Mouse (Mus musculus) left cerebral cortex, postnatal 14 days (tissue): ENCODE results near the gene Knstrn. TPM values are rescaled to one million over a fixed set of nuclear protein-coding genes. Genes with fewer than 3 reads are reported as not detected.

Experiments
- DNase-seq, 2 experiments: peaks; one replicate each; pipeline ENCODE4 v3.0.0; 2021 to 2022; ENCODE audit warnings: low spot score in 2 of 2, mixed read lengths in 1 of 2
- intact Hi-C: fragments of 180-260 bp; cut with DNase I; formaldehyde crosslinking; loops from one replicate; pipeline ENCODE4 v1.15.1; 2025
- long read RNA-seq, 2 experiments: library from polyadenylated mRNA; stranded (forward); transcript quantifications; one replicate each; pipeline ENCODE4 v2.0.0; 2021
- total RNA-seq, 2 experiments: library from RNA; stranded (reverse); gene quantifications; 2 replicates each; pipeline ENCODE4 v1.2.3; 2021

Gene Knstrn
- 1 to 10 TPM; 2.5 to 2.6 TPM for total RNA-seq
- long read RNA-seq, experiment 1, full-length matches to known transcripts = 2 of 2 reads
- long read RNA-seq, experiment 1, partial matches to known transcripts = 0 of 2 reads
- long read RNA-seq, experiment 1, other reads (novel, unspliced or antisense) = 0 of 2 reads
- long read RNA-seq, experiment 2, full-length matches to known transcripts = 2 of 2 reads
- long read RNA-seq, experiment 2, partial matches to known transcripts = 0 of 2 reads
- long read RNA-seq, experiment 2, other reads (novel, unspliced or antisense) = 0 of 2 reads

DNA sequence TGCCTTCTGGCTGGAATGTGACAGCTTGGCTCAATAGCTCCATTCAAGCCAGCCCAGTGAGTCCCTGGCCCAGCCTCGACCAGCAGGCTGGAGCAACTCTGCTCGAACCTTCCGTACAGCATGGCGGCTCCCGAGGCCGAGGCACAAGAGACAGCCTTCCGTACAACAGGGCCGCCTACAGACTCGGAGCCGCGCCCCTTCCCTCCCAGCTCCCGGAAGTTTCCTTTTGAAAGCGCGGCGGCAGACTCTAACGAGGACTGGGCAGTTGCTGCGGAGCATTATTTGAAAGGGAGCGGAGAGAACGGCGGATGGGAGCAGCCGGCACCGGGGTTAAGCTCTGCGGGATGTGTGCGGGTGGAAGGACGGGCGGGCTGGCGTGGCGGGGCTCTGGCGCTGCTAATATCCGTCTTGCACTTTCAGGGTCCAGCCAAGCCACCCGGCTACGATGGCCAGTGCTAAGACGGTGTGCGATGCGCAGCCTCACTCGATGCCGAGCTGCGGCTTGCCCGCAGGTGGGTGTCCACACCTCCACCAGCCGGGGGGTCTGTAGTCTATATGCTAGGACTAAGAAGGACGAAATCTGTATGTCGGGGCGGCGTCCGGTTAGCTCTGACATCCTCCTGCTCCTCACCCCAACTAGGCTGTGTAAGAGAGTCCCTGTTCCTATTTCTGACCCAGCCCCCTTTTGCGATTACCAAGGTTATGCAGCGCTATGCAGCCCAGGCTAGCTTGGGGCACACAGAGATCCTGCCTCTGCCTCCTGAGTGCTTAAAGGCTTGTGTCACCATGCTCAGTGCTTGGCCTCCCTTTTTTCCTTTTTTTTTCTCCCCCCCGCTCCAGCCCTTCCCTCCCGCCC is at the start of gene Knstrn:
Gene Knstrn, plus strand, starts transcription at position 23 of the 856 bp plus-strand sequence.
- DNase-seq = peak; percentile 82 to 85
- intact Hi-C loops = no loop called here

DNA sequence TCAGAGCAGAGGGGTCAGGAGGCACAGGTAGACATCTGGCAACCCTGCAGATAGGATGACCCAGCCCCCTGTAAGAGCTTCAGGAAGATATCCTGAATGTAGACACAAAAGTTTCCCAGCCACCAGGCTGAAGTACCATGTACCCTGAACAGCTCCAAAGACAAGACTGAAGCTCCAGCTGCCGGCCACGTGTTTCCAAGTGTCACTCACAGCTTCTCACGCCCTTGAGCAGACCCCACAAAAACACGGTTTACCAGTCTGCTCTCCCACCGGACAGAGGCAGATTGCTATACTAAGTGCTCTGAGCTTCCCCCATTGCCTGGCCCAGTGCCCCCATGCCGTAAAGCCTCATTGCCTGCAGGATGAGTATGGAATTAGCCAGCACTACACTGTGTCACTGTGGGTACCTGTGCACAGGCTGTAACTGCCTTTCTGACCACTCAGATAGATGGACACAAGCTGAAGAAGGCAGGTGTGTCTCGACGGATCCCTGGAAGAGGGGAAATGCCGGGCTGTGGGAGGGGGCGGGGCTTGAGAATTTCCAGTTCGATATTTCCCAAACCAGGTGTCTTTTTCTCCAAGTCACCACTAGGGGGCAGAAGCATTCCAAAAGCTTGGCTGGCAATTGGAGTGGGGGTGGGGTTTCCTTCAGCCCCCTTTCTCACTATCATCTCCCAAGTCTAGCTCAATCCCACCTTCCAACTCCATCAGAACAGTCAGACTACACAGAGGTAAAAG is 49.5 kb upstream of the Knstrn start:
- intact Hi-C loops = loop anchor here (5.0 kb wide), 1 partner anchor 118 kb away; no protein-coding TSS in a partner anchor
- peak; percentile 65 to 69 for DNase-seq

DNA sequence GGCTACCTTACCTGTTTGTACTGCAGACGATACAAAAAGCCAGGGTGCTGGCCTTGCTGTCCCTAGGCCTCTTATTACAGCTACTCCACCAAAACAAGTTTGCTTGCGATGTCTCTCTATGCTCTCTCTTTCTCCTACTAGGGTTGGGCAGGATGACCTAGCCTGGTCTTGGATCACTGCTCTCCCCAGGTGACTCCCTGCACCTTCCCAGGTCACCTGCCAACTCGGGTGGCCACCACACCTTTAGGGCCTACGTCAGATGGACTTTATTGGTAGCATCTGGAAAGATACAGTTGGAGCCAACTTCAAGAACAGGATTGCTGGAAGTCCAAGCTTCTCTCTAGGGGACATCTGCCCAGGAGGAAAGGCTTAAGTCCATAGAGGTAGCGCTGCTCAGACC is 48.9 kb upstream of the Knstrn start:
- DNase-seq = no peak
- intact Hi-C loops = loop anchor here (5.0 kb wide), 1 partner anchor 117 kb away; no protein-coding TSS in a partner anchor

DNA sequence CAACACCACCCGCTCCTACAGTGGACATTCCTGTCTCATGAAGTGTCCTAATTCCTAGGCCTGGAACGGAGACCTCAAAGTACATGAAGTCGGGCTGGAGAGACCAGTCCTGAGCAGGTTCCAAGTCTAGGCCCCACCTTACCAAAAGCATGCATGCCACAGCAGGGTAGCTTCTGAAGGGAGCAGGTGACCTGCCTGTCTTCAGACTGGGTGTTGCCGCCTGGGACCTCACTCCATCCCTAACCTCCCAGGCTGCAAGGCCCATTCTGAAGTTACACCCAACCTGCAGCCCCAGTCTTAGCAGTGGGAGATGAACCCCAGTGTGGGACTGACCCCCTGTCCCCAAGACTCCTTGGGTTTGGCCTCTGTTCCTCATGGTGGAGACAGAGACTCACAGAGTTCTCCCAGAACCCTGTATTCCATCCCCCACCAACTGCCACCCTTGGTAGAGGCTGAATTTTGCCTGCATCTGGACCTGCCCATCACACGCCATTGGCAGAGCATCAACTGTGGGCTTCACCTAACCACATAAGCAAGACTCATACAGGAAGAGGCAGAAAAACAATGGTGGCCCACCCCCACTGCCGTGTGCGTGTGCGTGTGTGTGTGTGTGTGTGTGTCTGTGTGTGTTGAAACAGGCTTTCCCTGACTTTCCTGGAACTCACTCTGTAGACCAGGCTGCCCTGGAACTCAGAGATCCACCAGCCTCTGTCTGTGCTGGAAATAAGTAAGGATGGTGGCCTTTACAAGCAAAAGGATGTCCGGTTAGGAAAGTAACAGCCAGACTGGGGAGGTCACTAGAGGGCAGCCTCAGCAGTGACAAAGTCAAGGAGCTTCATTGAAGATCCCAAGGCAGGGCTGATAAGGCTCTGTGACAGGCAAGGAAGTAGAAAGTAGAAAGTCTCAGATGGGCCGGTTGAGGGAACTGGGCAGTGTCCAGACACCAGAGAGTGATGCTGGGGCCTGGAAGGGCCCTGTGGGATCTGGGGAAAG is 47.5 kb upstream of the Knstrn start:
- no peak for DNase-seq
- intact Hi-C loops = no loop called here

DNA sequence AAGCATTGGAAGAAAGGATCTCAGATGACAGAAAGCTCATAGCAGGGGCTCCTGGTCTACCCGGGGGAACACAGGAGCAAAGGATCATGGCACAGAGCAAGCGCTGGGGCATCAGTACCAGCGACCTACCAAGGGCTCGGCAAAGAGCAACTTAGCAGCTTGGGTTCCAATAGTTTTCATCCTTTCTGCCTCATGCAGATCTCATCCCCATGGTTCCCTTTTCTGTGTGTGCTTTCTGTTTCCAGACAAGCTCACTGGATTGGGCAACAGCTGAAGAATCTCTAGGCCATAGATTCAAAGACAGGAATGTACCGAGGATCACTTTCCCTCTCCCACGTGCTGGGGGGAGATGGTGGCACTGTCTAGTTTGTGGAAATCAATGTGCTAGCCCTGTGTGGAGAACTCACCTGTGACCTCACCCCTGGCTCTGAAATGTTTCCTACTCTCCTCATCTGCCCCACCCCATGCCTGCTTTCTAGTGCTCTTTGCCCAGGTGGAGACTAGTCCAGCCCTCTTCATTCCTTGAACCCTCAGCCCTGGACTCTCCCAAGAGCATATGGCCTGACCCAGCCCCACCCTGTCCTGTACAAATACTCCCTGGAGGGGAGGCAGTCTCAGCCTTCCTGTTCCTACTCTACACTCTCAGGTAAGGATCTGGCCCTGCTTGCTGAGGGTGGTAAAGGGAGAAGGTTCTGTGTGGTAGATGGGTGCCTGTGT is 41.5 kb upstream of the Knstrn start, which contains the start of gene Phgr1:
Gene Phgr1, plus strand, starts transcription at position 612 of the 717 bp plus-strand sequence.
- intact Hi-C loops = no loop called here
- no peak for DNase-seq

DNA sequence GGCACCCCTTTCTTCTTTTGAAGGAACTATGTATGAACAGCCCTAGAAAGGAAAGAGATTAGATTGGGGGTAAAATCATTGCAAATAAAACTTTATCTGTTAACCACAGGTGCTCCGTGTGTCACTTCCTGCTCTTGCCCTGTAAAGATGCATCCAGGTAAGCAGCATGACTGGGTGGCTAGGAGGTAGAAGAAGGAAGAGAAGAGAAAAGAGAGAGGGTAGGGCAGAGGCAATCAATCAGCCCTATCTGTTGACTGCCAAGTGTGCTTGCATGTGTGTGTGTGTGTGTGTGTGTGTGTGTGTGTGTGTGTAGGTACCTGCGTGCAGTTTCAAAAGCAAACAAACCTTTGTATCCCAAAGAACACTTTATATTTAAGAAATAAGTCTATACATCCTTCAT is 39.3 kb upstream of the Knstrn start:
- DNase-seq = no peak
- intact Hi-C loops = no loop called here

DNA sequence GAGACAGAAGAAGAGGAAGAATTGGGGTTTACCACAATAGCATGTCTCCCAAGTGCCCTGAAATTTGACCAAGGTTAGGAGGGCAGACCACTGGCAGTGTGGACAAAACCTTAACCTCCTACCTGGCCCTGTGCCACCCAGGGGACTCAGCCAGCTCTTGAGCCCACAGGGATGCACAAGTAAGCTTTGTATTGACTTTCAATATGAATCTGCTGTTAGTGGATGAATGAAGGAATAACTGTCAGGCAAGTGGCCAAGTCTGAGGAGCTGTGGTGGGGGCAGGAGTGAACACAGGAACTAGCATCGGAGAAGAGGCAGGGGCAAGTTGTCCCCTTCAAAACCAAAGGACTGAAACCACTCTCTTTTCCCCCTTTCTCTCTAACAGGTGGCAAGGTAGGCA is 38.4 kb upstream of the Knstrn start:
- intact Hi-C loops = no loop called here
- DNase-seq = peak; percentile 22 to 49

DNA sequence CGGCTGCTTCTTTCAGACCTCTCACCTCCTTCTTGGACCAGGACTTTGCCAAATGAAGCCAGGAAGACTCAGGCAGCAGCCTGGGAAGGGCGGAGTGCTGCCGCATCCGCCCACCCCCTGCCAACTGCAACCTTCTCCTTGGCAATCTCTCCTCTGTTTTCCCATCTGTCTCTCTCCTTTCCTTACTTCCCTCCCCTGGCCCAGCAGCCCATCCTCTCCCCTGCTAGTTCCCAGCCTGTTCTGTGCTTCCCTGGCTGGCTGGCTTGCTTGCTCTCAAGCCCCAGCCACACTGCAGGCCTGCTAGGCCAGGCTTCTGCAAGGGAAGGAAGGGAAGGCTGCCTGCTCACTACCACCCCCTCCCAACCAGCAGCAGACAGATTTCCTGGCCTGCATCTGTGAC is 38.0 kb upstream of the Knstrn start:
- peak; percentile 65 to 86 for DNase-seq
- intact Hi-C loops = no loop called here

DNA sequence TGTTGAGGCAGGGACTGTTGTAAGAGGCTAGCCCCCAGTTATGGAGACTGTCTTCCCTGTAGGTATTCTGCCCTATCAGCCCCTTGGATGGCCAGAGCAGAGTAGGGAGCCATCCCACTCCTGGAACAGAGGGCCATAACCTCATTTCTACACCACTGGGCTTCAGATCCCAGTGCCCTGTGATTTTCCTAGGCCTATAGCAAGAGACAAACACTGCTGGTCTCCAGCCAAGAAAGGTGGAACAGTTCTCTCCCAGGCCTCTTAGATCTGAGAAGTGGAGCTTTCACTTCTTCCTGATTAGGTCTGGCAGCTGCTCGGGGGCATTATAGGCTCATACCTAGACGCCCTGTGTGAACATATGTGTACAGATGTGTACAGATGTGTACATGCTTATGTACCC is 37.5 kb upstream of the Knstrn start:
- no peak for DNase-seq
- intact Hi-C loops = no loop called here

DNA sequence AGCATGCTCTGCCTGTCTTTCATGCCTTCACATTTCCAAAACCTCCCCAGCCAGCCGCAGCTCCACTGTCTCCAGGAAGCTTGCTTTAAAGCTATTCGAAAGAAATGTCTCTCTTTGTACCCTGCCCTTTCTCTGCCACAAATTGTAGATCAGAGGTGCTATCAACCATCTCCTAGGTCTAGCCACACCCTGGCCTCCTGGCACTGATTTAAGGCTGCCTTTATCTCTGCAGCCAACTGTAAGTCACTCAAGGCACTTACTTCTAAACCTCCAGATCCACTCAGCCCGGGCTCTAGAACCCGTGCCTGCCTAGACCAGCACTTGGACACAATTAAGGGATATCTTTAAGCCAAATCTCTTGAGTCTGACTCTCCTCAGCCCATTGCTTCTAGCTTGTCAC is 35.4 kb upstream of the Knstrn start:
- DNase-seq = no peak
- intact Hi-C loops = loop anchor here (2.0 kb wide), 1 partner anchor 34 kb away; the partner anchor contains the start of gene Inafm2

DNA sequence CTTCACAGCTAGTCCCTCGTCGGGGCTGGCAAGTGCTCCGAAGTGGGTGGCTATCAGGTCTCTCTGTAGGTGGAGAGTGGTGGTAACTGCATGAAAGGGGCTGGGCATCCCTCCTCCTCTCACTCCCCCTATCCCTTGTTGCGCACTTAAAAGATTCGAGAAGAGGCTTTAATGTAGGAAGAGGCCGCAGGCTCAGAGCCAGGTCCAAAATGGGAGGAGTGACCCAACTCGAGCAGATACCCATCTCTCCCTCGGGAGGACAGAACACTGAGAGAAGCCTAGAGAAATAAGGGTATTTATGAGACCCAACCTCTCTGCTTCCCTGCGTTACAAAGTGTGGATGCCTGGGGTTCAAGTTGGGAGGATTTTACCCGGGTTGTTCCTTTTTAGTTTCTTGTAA is 34.7 kb upstream of the Knstrn start:
- intact Hi-C loops = loop anchor here (2.0 kb wide), 1 partner anchor 34 kb away; the partner anchor contains the start of gene Inafm2

DNA sequence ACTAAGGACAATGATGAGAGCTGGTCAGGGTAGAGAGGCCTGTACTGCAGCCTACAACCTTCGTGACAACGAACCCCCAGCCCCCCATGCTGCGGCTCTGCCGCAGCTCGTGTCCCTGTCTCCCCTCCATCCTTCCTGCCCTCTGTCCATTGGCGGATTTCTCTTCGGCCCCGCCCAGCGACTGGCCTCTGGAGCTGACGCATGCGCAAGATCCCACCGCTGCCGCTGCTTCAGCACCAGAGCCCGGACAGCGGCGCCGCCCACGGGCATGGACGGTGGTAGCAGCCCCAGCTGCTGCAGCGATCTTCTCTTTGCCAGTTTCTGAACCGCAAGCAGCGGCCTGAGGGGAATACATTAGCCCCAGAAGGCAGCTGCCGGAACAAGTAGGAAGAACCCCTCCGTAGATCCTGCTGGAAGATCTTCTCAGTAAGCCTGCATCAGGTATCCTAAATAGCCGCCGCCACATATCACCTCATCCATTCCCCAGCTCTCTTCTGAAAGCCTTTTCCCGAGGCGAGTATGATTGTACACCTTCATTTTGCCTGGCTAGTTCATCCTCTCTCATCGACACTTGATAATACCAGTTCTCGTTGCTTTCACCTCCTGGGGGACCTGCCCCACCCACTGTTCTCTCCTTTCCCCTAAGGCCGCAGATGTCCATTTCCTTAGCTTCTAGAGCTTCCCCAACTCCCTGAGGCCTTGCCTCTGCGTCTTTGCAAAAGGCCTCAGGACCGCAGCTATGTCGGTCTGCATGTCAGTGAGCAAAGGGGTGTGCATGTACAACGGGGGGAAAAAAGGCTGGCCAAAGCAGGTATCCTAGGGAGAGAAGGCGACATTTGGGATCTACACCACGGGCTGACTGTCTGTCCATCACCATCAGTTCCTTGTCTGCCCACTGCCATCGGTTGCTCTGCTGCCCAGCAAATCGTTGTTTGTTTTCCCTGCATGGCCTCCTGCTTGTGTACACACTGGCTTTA is 34.0 kb upstream of the Knstrn start, which contains the start of gene Disp2:
Gene Disp2, plus strand, starts transcription at position 216 of the 977 bp plus-strand sequence.
- intact Hi-C loops = loop anchor here (2.0 kb wide), 1 partner anchor 35 kb away; the partner anchor contains the start of gene Inafm2
- peak; percentile 96 to 97 for DNase-seq

More for the DNA sequence above, 34.7 kb upstream of the Knstrn start:
- no peak for DNase-seq

DNA sequence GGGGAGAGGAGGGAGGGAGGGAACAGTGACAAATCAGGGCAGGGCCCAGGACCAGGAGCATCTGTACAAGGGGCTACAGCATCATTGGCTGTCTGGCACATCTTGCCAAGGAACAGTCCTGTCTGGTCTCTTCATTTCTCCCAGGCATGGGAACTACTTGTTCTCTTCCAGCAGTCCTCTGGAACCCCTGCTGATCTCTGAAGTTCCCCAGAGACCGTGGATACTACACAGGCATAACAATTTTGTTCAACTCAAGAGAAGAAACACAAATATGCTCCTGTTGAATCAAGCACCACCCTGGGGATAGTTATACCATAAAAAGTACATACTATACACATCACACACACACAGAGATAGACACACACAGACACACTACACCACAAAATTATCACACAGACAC is 32.7 kb upstream of the Knstrn start:
- intact Hi-C loops = no loop called here

DNA sequence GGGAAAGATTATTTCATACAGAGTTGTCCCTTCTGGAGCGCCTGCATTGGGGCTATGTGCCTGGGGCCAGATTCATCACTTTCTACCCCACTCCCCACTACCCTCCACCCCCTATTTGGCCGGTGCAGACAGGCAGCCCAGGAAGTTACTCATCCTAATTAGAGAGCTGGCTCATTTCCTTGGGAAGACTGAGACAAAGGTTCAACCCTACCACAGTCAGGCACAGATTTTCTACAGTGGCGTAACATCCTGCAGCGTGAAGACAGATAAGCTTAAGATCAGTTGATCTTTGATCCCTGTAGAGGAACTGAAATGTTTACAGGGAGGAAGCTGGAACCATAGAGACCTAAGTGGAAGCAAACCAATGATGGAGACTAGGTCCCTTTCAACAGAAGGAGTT is 31.5 kb upstream of the Knstrn start:
- intact Hi-C loops = no loop called here
- no peak for DNase-seq

More for the DNA sequence above, 32.7 kb upstream of the Knstrn start:
- DNase-seq = no peak

DNA sequence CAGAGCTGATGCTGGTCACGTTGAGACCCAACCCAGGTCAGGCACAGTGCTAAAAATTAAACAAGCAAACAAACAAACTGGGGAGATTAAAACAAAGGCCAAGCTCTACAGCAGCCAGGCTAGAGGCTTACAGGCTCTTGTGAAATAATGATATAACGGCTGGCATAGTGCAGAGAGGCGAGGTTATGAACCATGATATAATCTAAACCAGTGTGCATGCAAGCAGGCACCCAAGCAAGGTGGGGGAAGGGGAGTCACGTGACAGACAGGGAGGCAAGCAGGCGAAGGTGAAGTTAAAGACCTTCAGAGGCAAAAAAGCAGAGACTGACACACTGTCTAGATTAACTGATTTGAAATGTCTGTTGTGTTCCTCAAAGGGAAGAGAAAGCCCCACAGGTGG is 30.7 kb upstream of the Knstrn start:
- DNase-seq = no peak
- intact Hi-C loops = no loop called here

DNA sequence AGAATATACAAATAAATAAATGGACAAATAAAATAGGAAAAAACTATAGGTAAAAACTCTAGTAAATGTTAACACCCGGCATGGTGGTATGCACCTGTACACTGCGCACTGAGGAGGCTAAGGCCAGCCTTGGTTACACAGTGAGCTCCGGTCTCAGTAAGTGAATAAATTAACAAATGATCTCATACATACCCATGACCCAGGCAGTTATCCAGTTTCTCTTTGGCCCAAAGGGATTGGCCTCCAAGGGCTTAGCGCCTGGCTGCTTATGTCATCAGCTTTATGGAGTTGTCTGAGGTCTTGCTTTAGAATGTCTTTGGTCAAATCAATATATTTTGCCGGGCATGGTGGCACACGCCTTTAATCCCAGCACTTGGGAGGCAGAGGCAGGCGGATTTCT is 30.1 kb upstream of the Knstrn start:
- intact Hi-C loops = no loop called here

DNA sequence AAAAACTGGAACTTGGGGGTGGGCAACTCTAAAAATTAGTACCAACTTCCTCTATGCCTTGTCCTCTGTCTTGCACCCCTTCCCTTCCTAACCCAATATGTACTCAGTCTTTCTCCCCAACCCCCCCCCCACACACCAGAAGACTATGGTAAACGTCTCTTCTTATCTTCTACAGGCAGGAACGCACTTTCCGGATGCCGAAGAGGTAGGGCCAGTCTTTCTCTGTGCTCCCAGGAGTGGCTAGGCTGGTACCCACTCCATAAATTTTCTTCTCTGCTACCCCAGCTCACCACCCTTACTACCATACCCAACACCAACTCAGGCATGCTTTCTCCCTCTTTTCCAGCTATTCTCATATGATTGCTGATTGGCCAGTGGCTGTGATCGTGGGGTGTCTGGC is 27.3 kb upstream of the Knstrn start:
- intact Hi-C loops = no loop called here
- DNase-seq = no peak

More for the DNA sequence above, 30.1 kb upstream of the Knstrn start:
- no peak for DNase-seq
